Mouse (Mus musculus) regulatory T cell (primary cell): ENCODE measurements at regions not wholly inside any gene's neighbourhood (a gene's known extent, or its start where the extent isn't known, plus 50 kb on each side); places are given as distances from the start of the nearest gene placed in this dataset.

Experiments
- in situ Hi-C: fragments of 300-600 bp; cut with MboI, MseI; formaldehyde crosslinking; loops from one replicate; pipeline ENCODE4 v1.15.1; 2025; ENCODE audit warnings: high pct_unique_total_duplicates

DNA sequence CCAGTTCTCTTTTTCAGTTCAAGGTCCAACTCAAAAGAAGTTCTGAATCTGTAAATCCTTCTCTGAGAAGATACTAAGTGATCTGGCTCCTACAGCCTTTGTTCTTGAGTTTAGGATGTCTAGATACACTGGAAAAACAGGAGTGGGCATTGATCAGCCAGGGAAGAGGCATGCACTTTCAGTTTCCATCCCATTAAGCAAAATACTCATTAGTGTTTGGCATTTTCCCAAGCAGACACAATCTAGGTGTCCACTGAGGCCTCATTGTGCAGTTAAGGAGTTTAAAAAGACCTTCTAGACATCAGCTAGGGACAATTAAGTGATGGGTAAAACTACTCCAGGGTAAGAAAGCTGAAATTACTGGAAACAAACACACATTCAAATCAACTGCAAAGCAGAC, 74.3 kb upstream of the Zfp770 start:
- in situ Hi-C loops = loop anchor here (25.0 kb wide), 1 partner anchor 1313 kb away; no protein-coding TSS in a partner anchor

DNA sequence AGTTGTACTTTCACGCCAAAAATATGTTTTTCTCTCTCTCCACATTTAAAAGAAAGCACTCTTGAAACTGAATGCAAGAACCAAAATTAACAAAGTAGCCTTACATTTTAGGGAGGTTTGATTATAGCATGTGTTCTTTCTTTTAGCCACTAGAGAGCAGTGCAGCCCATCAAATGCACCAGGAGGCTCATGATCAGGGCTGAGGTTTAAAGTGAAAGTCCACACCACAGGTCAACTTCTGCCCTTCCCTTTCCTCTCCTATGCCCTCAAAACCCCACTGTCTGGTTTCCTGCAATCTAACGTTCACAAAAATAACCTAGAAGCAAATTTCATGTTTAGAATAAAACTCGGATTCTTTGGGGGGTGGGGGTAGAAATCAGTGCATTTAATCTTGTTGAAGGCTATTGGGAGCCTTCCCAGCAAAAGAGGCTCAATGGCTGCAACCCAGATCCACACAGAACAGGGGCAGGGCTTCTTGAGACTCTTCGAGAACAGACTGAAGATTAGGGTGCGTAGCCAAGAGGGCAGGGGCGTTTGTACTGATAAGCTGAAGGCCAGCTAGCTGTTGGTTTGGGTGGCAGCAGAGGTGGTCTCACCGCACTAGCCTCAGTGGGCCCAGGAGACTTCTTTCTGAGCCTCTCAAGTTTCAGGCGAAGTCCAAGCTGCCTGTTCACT, 59.3 kb upstream of the Zfp770 start:
- in situ Hi-C loops = loop anchor here (10.0 kb wide), 1 partner anchor 1824 kb away; no protein-coding TSS in a partner anchor

DNA sequence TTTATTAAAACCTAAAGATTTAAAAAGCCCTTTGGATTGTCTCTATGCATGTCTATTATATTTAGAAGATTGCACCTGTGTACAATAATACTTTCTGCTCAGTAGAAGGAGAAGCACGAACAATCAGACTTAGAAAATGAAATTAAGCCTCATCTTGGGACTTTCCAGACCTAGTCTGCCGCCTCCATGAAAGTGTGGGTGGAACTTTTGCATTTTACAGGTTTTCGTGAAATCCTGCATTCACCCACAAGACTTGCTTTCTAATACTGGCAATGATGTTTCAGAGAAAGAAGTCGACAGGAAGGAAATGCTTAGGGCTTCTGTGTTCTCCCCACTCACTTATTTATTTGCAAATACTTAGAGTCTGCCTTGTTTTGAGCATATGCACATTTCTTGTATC, 58.3 kb upstream of the Zfp770 start:
- in situ Hi-C loops = no loop called here
